Mouse (Mus musculus) limb, embryonic 12.5 days (tissue): ENCODE measurements around the gene Neu2. TPM values are rescaled to one million over a fixed set of nuclear protein-coding genes. Genes with fewer than 3 reads are reported as not detected.

Experiments
- polyA plus RNA-seq: library from polyadenylated mRNA; unstranded; fragments of >200 nt; fragmentation: Nextera tagmentation; extraction: Ambion mirVana; gene quantifications from 2 replicates; pipeline ENCODE4 v1.2.1, GENCODE M21; 2016

The Neu2 gene
- polyA plus RNA-seq, 1 experiment from 2014 or later: 0.18 TPM

Other genes with a start within 250 kb of the Neu2 start
- 0.37 and 0.43 TPM in 2 replicates for gene Efhd1, start 245.5 kb upstream of the Neu2 start, polyA plus RNA-seq
- 57.5 and 62.5 TPM in 2 replicates for gene Gigyf2, start 182.9 kb upstream of the Neu2 start, polyA plus RNA-seq
- gene Kcnj13, start 115.2 kb upstream of the Neu2 start, polyA plus RNA-seq: 1.8 and 3.5 TPM in 2 replicates
- gene Snorc, start 39.6 kb upstream of the Neu2 start, polyA plus RNA-seq: 0.99 and 5.5 TPM in 2 replicates
- gene Ngef, start 64.0 kb downstream of the Neu2 start, polyA plus RNA-seq: 0.21 and 0.24 TPM in 2 replicates
- 3.6 and 3.9 TPM in 2 replicates for gene Inpp5d, start 110.4 kb downstream of the Neu2 start, polyA plus RNA-seq
- gene Atg16l1, start 246.0 kb downstream of the Neu2 start, polyA plus RNA-seq: 39.8 and 40.8 TPM in 2 replicates